Mouse (Mus musculus) heart, postnatal 0 days (tissue): ENCODE data around the gene Rnf150. TPM values are rescaled to one million over a fixed set of nuclear protein-coding genes. Genes with fewer than 3 reads are reported as not detected.

Source experiments
- ATAC-seq: fragments of 200-750 bp; cut with Nextera tagmentation; 2 replicates; pipeline ENCODE4 v1.8.0; 2017; ENCODE audit warnings: low read depth, moderate number of reproducible peaks, moderate library complexity; ENCODE audit not compliant: insufficient read depth
- DNase-seq: peaks from one replicate; pipeline ENCODE4 v3.0.0-alpha.2; 2016; ENCODE audit warnings: low spot score
- H3K27ac ChIP-seq: fragments of 300-500 bp; sonication (generic); 2 replicates; pipeline ENCODE4 v1.5.1; 2014; ENCODE audit warnings: low read depth, mild to moderate bottlenecking
- H3K27me3 ChIP-seq: fragments of 300-500 bp; sonication (generic); 2 replicates; pipeline ENCODE4 v1.6.1; 2014; ENCODE audit warnings: low read length, mixed read lengths; ENCODE audit not compliant: control insufficient read depth, insufficient read depth
- H3K36me3 ChIP-seq: fragments of 300-500 bp; sonication (generic); replicated peaks from 2 replicates; pipeline ENCODE4 v1.6.1; 2014; ENCODE audit warnings: low read length, mixed read lengths; ENCODE audit not compliant: control insufficient read depth, insufficient read depth
- H3K4me1 ChIP-seq: fragments of 300-500 bp; sonication (generic); 2 replicates; pipeline ENCODE4 v1.6.1; 2014; ENCODE audit warnings: antibody characterized with exemption; ENCODE audit not compliant: control insufficient read depth, insufficient read depth
- H3K4me2 ChIP-seq: fragments of 300-500 bp; sonication (generic); 2 replicates; pipeline ENCODE4 v1.6.1; 2014; ENCODE audit warnings: low read depth, mild to moderate bottlenecking, low read length, moderate library complexity
- H3K4me3 ChIP-seq: fragments of 300-500 bp; sonication (generic); 2 replicates; pipeline ENCODE4 v1.5.1; 2014; ENCODE audit warnings: low read depth, low read length
- H3K9ac ChIP-seq: fragments of 300-500 bp; sonication (generic); replicated peaks from 2 replicates; pipeline ENCODE4 v1.6.1; 2014; ENCODE audit warnings: low read depth, low read length, mixed read lengths
- H3K9me3 ChIP-seq: fragments of 300-500 bp; sonication (generic); replicated peaks from 2 replicates; pipeline ENCODE4 v1.6.1; 2016; ENCODE audit warnings: low read length; ENCODE audit not compliant: control insufficient read depth
- CTCF ChIP-seq: IDR thresholded peaks from 2 replicates; pipeline ENCODE4 v1.5.1; 2016; ENCODE audit warnings: antibody characterized with exemption, control low read depth, low read depth
- EP300 ChIP-seq: IDR thresholded peaks from 2 replicates; pipeline ENCODE4 v1.6.1; 2016; ENCODE audit warnings: antibody characterized with exemption, low read depth
- WGBS: fragments of 180-500 bp; shearing (Covaris S2); extraction: QIAGEN DNeasy Blood & Tissue Kit; methylation state at CpG from one replicate; pipeline ENCODE4 v1.1.7; 2014; 5-methylcytosine and 5-hydroxymethylcytosine counted together
- polyA plus RNA-seq: library from polyadenylated mRNA; unstranded; fragments of >200 nt; fragmentation: Nextera tagmentation; extraction: Ambion mirVana; gene quantifications from 2 replicates; pipeline ENCODE4 v1.2.1, GENCODE M21; 2015
- total RNA-seq: library from RNA; depleted of rRNA; stranded (reverse); fragments of >200 nt; gene quantifications from 2 replicates; pipeline ENCODE4 v1.2.3, GENCODE M21; 2014; ENCODE audit warnings: low replicate concordance

The Rnf150 gene
- total and polyA plus RNA-seq, 2 experiments from 2014 or later = 0.75 to 3.5 TPM

DNA sequence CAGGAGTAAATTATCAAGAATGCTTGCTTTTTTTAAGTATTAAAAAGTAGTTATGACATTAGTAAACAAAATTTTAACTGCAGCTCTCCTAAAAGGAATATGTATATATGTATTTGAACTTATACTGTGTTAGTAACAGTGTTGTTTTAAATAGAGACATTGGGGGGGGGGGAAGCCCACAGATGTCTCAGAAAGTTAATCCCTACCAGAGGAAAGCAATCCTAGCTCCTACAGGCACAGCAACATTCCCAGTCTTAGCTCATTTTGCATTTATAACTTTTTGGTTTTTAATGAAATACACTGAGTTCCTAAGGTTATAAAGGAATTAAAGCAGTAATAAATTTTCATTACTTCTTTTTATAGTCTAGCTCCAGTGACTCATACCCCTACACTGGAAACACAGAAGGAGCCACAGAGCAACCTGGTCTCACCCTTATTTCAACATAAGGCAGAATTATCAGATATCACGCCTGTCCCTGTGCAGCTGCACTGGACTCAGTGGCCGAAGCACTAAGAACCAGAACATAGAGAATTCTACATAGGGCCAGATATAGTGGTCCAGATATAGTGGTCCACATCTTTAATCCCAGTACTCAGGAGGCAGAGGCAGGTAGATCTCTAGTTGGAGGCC, 96.9 kb downstream of the Rnf150 start:
- TF ChIP-seq EP300 = no peak
- TF ChIP-seq CTCF = no peak
- no peak overlapping the region for H3K4me2 ChIP-seq
- H3K4me3 ChIP-seq = no peak overlapping the region
- no peak overlapping the region for H3K27ac ChIP-seq
- no peak for ATAC-seq
- no peak overlapping the region for H3K9ac ChIP-seq
- H3K4me1 ChIP-seq = no peaks in the 10 kb centered on the region
- H3K9me3 ChIP-seq = no peaks in the 10 kb centered on the region
- no peaks in the 10 kb centered on the region for H3K27me3 ChIP-seq
- 93% methylated on average over 2 of the region's 2 CpGs for WGBS
- DNase-seq = no peak
- H3K36me3 ChIP-seq = no peaks in the 10 kb centered on the region

DNA sequence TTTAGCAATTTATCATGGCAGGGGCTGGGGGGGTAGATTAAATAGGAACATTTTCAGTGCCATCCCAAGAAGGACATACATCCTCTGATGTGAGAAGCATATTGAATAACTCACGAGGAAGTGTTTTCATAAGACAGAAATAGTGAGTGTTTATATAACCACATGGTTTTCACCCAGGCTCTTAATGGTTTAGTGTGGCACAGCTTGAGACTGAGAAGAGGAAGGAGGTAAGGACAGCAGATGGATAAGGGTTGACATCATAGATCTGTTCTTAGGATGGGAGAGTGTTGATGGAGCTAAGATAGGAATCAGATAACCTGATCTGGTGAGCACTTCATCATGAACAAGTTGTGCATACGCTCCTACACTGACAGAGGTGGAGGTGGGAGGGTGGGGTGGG, 101.4 kb downstream of the Rnf150 start:
- 77% methylated on average over 2 of the region's 2 CpGs for WGBS
- Histone ChIP-seq H3K27me3 (no peaks in the 10 kb centered on the region), H3K4me3 (no peak overlapping the region), H3K4me2 (no peak overlapping the region), H3K9ac (no peak overlapping the region), H3K36me3 (no peaks in the 10 kb centered on the region), H3K4me1 (peaks cover 17% of the 10 kb centered on the region), H3K9me3 (no peaks in the 10 kb centered on the region), H3K27ac (no peak overlapping the region)
- TF ChIP-seq EP300 (no peak), CTCF (no peak)
- no peak for DNase-seq
- no peak for ATAC-seq

DNA sequence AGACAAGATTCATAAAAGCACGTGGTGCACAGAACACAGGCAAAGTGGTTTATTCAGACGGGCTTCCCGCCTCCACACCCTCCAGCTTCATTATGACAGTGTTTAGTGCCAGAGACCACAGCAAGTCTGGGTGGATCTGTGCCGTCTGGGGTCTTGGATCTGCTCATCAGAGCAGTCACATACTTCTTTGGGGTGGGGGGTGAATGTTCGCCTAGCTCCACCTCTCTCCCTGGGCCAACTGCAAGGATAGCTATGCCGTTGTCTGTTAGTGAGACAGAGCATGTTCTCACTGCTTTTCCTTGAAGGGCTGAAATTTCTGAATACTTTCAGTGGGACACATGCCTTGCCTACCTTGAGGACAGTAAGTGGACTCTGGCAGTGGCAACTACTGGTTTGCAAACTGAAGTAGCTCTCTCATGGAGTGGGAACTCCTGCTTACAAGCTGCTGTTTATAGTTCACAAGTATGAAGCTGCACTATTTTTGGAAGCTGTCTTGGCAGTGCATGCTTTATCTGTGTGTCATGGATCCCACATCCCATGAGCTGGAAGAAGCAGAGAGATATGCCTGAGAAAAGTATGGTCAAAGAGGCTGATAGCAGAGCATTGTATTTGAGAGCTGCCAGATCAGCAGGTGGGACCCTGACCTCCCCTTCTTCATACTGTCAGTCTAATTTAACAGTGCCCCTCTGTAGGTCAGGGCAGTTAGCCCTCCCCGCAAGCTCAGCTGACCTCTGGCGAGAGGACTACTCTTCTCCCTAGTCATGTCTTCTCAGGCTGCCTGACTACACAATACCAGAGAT, 104.9 kb downstream of the Rnf150 start:
- Histone ChIP-seq H3K4me3 (no peak overlapping the region), H3K4me1 (peaks cover 34% of the 10 kb centered on the region), H3K36me3 (no peaks in the 10 kb centered on the region), H3K27ac (peak overlapping the region; percentile 95), H3K27me3 (no peaks in the 10 kb centered on the region), H3K4me2 (0 out of 2 replicates have a peak overlapping the region, but pooled peaks have one; percentile 15), H3K9ac (no peak overlapping the region), H3K9me3 (no peaks in the 10 kb centered on the region)
- ATAC-seq (peak; percentile 89), DNase-seq (peak; percentile 85)
- WGBS = 38% methylated on average over 8 of the region's 8 CpGs
- TF ChIP-seq EP300 (peak; percentile 82; the same call in 1 of the 2 replicates), CTCF (no peak)

DNA sequence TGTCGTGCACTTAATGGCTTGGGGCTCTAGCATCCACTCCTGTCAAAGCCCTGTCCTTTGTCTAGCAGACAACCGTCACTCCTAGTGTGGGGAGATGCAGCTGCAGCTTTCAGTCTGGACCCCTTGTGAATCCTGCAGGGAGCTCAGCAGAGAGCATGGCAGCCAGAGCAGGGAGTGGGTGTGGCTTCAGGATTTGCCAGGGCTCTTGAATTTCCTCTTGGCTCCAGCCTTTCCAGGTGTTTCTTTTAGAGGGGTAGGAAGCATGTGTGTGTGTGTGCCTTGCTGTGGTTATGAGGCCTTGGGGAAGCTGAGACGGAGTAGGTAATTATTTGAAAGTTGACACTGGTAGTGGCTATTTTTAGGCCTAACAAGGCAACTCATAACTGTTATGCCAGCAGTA, 106.8 kb downstream of the Rnf150 start:
- no peaks in the 10 kb centered on the region for H3K9me3 ChIP-seq
- H3K4me1 ChIP-seq = peaks cover 34% of the 10 kb centered on the region
- no peak for ATAC-seq
- H3K4me2 ChIP-seq = no peak overlapping the region
- WGBS = 38% methylated on average over 3 of the region's 3 CpGs
- H3K4me3 ChIP-seq = no peak overlapping the region
- peak overlapping the region; percentile 95 for H3K27ac ChIP-seq
- no peak for TF ChIP-seq EP300
- TF ChIP-seq CTCF = no peak
- no peaks in the 10 kb centered on the region for H3K36me3 ChIP-seq
- DNase-seq = peak; percentile 18
- no peaks in the 10 kb centered on the region for H3K27me3 ChIP-seq
- no peak overlapping the region for H3K9ac ChIP-seq

DNA sequence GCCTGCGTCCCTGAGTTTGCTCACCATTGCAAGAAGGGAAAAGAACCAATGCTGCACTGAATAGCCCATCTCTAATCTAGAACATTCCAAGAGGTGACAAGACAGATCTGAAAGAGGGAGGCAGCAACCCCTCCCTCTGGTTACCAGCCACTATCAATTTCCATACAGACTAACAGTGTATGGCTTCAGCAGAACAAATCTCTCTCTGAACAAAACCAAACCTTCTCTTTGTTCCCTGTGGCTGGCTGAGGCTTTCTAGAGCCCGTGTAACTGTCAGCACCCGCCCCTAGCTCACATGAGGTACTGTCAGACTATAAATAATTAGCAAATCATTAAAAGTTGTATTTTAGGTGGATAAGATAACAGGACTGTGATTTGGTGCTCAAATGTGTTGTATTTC, 109.7 kb downstream of the Rnf150 start:
- Histone ChIP-seq H3K36me3 (no peaks in the 10 kb centered on the region), H3K9me3 (no peaks in the 10 kb centered on the region), H3K27ac (peak overlapping the region; percentile 35; the same call in 1 of the 2 replicates), H3K9ac (no peak overlapping the region), H3K4me1 (peaks cover 34% of the 10 kb centered on the region), H3K4me2 (no peak overlapping the region), H3K27me3 (no peaks in the 10 kb centered on the region), H3K4me3 (no peak overlapping the region)
- ATAC-seq (no peak), DNase-seq (no peak)
- no peak for TF ChIP-seq CTCF
- no peak for TF ChIP-seq EP300
- 49% methylated on average over 3 of the region's 3 CpGs for WGBS
